Mouse (Mus musculus): Measurements from ENCODE around the gene Tmem253.

GRCm38 (mm10) chr14:51983251-51983650 is 32.2 kb upstream of the Tmem253 start:
- no peak for TF ChIP-seq TAL1 (IDR thresholded peaks at IDR 0.05; ENCODE audit: low read length)
- TF ChIP-seq GATA1 (IDR thresholded peaks at IDR 0.05; ENCODE audit: low read length) = no peak

Measured in erythroblast, embryonic 14.5 days (primary cell).